Mouse (Mus musculus): ENCODE measurements around the gene Topaz1.

DNA sequence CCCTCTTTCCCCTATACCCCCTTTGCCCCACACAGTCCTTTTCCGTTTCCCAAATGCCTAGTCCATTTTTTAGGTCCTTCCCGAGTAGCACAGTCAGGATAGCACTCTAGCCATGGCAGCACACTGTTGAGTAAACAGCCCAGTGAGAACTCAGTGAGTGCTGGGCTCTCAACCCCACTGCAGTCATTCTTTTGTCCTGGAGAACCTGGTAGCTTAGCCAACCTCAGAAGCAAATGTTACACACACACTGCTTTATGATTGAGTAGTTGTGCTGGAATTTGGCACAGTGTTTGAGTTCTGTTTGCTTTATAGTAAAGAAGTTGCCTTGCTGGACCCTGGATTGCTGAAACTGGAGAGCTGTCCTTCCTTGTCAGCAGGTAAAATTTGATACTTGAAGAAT is 10.5 kb downstream of the Topaz1 start:
- TF ChIP-seq CTCF (IDR thresholded peaks at IDR 0.05; ENCODE audit: borderline replicate concordance, extremely low read depth, insufficient read depth, insufficient read length) (no peak), POLR2A (IDR thresholded peaks at IDR 0.05; ENCODE audit: borderline replicate concordance, extremely low read depth, insufficient read depth, insufficient read length, poor library complexity, severe bottlenecking) (no peak)
